Mouse (Mus musculus): ENCODE measurements around the gene Mog. TPM values are rescaled to one million over a fixed set of nuclear protein-coding genes. Genes with fewer than 3 reads are reported as not detected.

Mog gene
- total and polyA plus RNA-seq, 3 experiments, result 0.05 TPM; not detected in 2

GRCm38 (mm10) chr17:36970316-36970890 is 52.8 kb downstream of the Mog start:
- Histone ChIP-seq H3K4me1 (ENCODE audit: insufficient read depth, low read depth, low read length) (peaks cover 3% of the 10 kb centered on the region), H3K36me3 (replicated peaks) (peaks cover 4% of the 10 kb centered on the region)
- DNase-seq (ENCODE audit: low spot score), result no peak

GRCm38 (mm10) chr17:36966875-36967274 is 56.3 kb downstream of the Mog start:
- Histone ChIP-seq H3K9me3 (replicated peaks) (no peaks in the 10 kb centered on the region), H3K27me3 (ENCODE audit: insufficient read depth, low read length) (peaks cover 15% of the 10 kb centered on the region; the same call in 1 of the 2 replicates), H3K4me1 (ENCODE audit: insufficient read depth, low read depth, low read length) (no peaks in the 10 kb centered on the region; the same call in 1 of the 2 replicates), H3K4me3 (ENCODE audit: low read depth, low read length) (no peak overlapping the region), H3K36me3 (replicated peaks) (peaks cover 13% of the 10 kb centered on the region)
- no peak for TF ChIP-seq POLR2AphosphoS5 (IDR thresholded peaks at IDR 0.05; ENCODE audit: insufficient replicate concordance, low read depth, low read length)
- no peak for TF ChIP-seq CTCF (IDR thresholded peaks at IDR 0.05; ENCODE audit: low read depth, low read length)
- no peak for TF ChIP-seq GATA1 (IDR thresholded peaks at IDR 0.05; ENCODE audit: borderline replicate concordance, low read length)
- no peak for TF ChIP-seq GATA2 (IDR thresholded peaks at IDR 0.05; ENCODE audit: borderline replicate concordance, low read depth, low read length)
- TF ChIP-seq TAL1 (conservative IDR thresholded peaks at IDR 0.05; ENCODE audit: low read depth, low read length), result no peak
- DNase-seq (ENCODE audit: low spot score), result no peak
- no peak for ATAC-seq (ENCODE audit: extremely low read depth, insufficient number of reproducible peaks, low FRiP score, poor library complexity, severe bottlenecking)

More at GRCm38 (mm10) chr17:36970316-36970890, 52.8 kb downstream of the Mog start:
- no peaks in the 10 kb centered on the region for H3K9me3 ChIP-seq (replicated peaks)
- no peak for TF ChIP-seq GATA1 (IDR thresholded peaks at IDR 0.05; ENCODE audit: borderline replicate concordance, low read length)
- TF ChIP-seq TAL1 (conservative IDR thresholded peaks at IDR 0.05; ENCODE audit: low read depth, low read length), result no peak
- no peak for TF ChIP-seq CTCF (IDR thresholded peaks at IDR 0.05; ENCODE audit: low read depth, low read length)
- TF ChIP-seq GATA2 (IDR thresholded peaks at IDR 0.05; ENCODE audit: borderline replicate concordance, low read depth, low read length), result no peak
- no peak for TF ChIP-seq POLR2AphosphoS5 (IDR thresholded peaks at IDR 0.05; ENCODE audit: insufficient replicate concordance, low read depth, low read length)
- ATAC-seq (ENCODE audit: extremely low read depth, insufficient number of reproducible peaks, low FRiP score, poor library complexity, severe bottlenecking), result no peak
- H3K27me3 ChIP-seq (ENCODE audit: insufficient read depth, low read length), result peaks cover 15% of the 10 kb centered on the region; the same call in 1 of the 2 replicates
- H3K4me3 ChIP-seq (ENCODE audit: low read depth, low read length), result no peak overlapping the region

GRCm38 (mm10) chr17:36961125-36961524 is 62.1 kb downstream of the Mog start:
- no peak for DNase-seq (ENCODE audit: low spot score)
- no peaks in the 10 kb centered on the region for H3K27me3 ChIP-seq (ENCODE audit: insufficient read depth, low read length)

More at GRCm38 (mm10) chr17:36961125-36961524, 62.1 kb downstream of the Mog start:
- Histone ChIP-seq H3K4me1 (ENCODE audit: insufficient read depth, low read depth, low read length) (peaks cover 28% of the 10 kb centered on the region), H3K4me3 (ENCODE audit: low read depth, low read length) (no peak overlapping the region), H3K36me3 (replicated peaks) (peaks cover 27% of the 10 kb centered on the region), H3K9me3 (replicated peaks) (no peaks in the 10 kb centered on the region)
- no peak for ATAC-seq (ENCODE audit: extremely low read depth, insufficient number of reproducible peaks, low FRiP score, poor library complexity, severe bottlenecking)
- TF ChIP-seq GATA2 (IDR thresholded peaks at IDR 0.05; ENCODE audit: borderline replicate concordance, low read depth, low read length) (no peak), TAL1 (conservative IDR thresholded peaks at IDR 0.05; ENCODE audit: low read depth, low read length) (no peak), GATA1 (IDR thresholded peaks at IDR 0.05; ENCODE audit: borderline replicate concordance, low read length) (no peak), POLR2AphosphoS5 (IDR thresholded peaks at IDR 0.05; ENCODE audit: insufficient replicate concordance, low read depth, low read length) (no peak), CTCF (IDR thresholded peaks at IDR 0.05; ENCODE audit: low read depth, low read length) (no peak)

Other genes starting within 250 kb of the Mog start
Only the 20 nearest of the 25 such genes appear.
- gene Trim26, start 186.3 kb downstream of the Mog start, total RNA-seq (2014; fragmentation: Nextera tagmentation), result 31.8 and 39.7 TPM in 2 replicates
- 12.5 TPM in 2 replicates for gene Trim26, start 186.3 kb downstream of the Mog start, total RNA-seq (2017)
- 11.7 and 13.4 TPM in 2 replicates for gene Trim26, start 186.3 kb downstream of the Mog start, polyA plus RNA-seq (2012)
- not detected in 2 replicates for gene Trim15, start 156.2 kb downstream of the Mog start, total RNA-seq (2014; fragmentation: Nextera tagmentation)
- 0.22 TPM in 1 of 2 replicates, not detected in the other for gene Trim15, start 156.2 kb downstream of the Mog start, total RNA-seq (2017)
- gene Trim15, start 156.2 kb downstream of the Mog start, polyA plus RNA-seq (2012), result not detected in 2 replicates
- gene Trim10, start 153.8 kb downstream of the Mog start, total RNA-seq (2014; fragmentation: Nextera tagmentation), result 8.3 and 18.1 TPM in 2 replicates
- 16.2 and 17.5 TPM in 2 replicates for gene Trim10, start 153.8 kb downstream of the Mog start, total RNA-seq (2017)
- 2.7 and 6.1 TPM in 2 replicates for gene Trim10, start 153.8 kb downstream of the Mog start, polyA plus RNA-seq (2012)
- not detected in 2 replicates for gene Trim40, start 133.3 kb downstream of the Mog start, total RNA-seq (2014; fragmentation: Nextera tagmentation)
- 0.12 TPM in 1 of 2 replicates, not detected in the other for gene Trim40, start 133.3 kb downstream of the Mog start, total RNA-seq (2017)
- gene Trim40, start 133.3 kb downstream of the Mog start, polyA plus RNA-seq (2012), result not detected in 2 replicates
- gene Trim31, start 125.3 kb downstream of the Mog start, total RNA-seq (2014; fragmentation: Nextera tagmentation), result not detected in 2 replicates
- not detected in 2 replicates for gene Trim31, start 125.3 kb downstream of the Mog start, total RNA-seq (2017)
- gene Trim31, start 125.3 kb downstream of the Mog start, polyA plus RNA-seq (2012), result not detected in 2 replicates
- gene Rnf39, start 80.5 kb downstream of the Mog start, total RNA-seq (2014; fragmentation: Nextera tagmentation), result not detected in 2 replicates
- gene Rnf39, start 80.5 kb downstream of the Mog start, total RNA-seq (2017), result not detected in 2 replicates
- gene Rnf39, start 80.5 kb downstream of the Mog start, polyA plus RNA-seq (2012), result not detected in 2 replicates
- 113 and 130 TPM in 2 replicates for gene Ppp1r11, start 71.7 kb downstream of the Mog start, total RNA-seq (2014; fragmentation: Nextera tagmentation)
- gene Ppp1r11, start 71.7 kb downstream of the Mog start, total RNA-seq (2017), result 104 and 113 TPM in 2 replicates
- 247 and 300 TPM in 2 replicates for gene Ppp1r11, start 71.7 kb downstream of the Mog start, polyA plus RNA-seq (2012)
- 154 and 169 TPM in 2 replicates for gene Znrd1, start 64.8 kb downstream of the Mog start, total RNA-seq (2014; fragmentation: Nextera tagmentation)
- 123 and 127 TPM in 2 replicates for gene Znrd1, start 64.8 kb downstream of the Mog start, total RNA-seq (2017)
- 4.7 and 6.8 TPM in 2 replicates for gene Znrd1, start 64.8 kb downstream of the Mog start, polyA plus RNA-seq (2012)
- gene Znrd1as, start 64.8 kb downstream of the Mog start, total RNA-seq (2014; fragmentation: Nextera tagmentation), result 17.3 and 18.0 TPM in 2 replicates
- gene Znrd1as, start 64.8 kb downstream of the Mog start, total RNA-seq (2017), result 23.3 and 35.1 TPM in 2 replicates
- gene Znrd1as, start 64.8 kb downstream of the Mog start, polyA plus RNA-seq (2012), result 0.77 and 0.95 TPM in 2 replicates
- gene 2410137M14Rik, start 42.2 kb downstream of the Mog start, total RNA-seq (2014; fragmentation: Nextera tagmentation), result not detected in 2 replicates
- gene 2410137M14Rik, start 42.2 kb downstream of the Mog start, total RNA-seq (2017), result 0.16 TPM in 1 of 2 replicates, not detected in the other
- not detected in 2 replicates for gene 2410137M14Rik, start 42.2 kb downstream of the Mog start, polyA plus RNA-seq (2012)
- not detected in 2 replicates for gene H2-M5, start 33.9 kb downstream of the Mog start, total RNA-seq (2014; fragmentation: Nextera tagmentation)
- 0.11 TPM in 1 of 2 replicates, not detected in the other for gene H2-M5, start 33.9 kb downstream of the Mog start, total RNA-seq (2017)
- gene H2-M5, start 33.9 kb downstream of the Mog start, polyA plus RNA-seq (2012), result not detected in 2 replicates
- gene Zfp57, start 22.2 kb downstream of the Mog start, total RNA-seq (2014; fragmentation: Nextera tagmentation), result not detected in 2 replicates
- 0.35 and 0.44 TPM in 2 replicates for gene Zfp57, start 22.2 kb downstream of the Mog start, total RNA-seq (2017)
- gene Zfp57, start 22.2 kb downstream of the Mog start, polyA plus RNA-seq (2012), result not detected in 2 replicates
- 35.2 and 36.4 TPM in 2 replicates for gene Gabbr1, start 22.6 kb upstream of the Mog start, total RNA-seq (2014; fragmentation: Nextera tagmentation)
- gene Gabbr1, start 22.6 kb upstream of the Mog start, total RNA-seq (2017), result 11.7 and 12.4 TPM in 2 replicates
- 31.9 and 42.6 TPM in 2 replicates for gene Gabbr1, start 22.6 kb upstream of the Mog start, polyA plus RNA-seq (2012)
- not detected in 2 replicates for gene Olfr90, start 65.1 kb upstream of the Mog start, total RNA-seq (2014; fragmentation: Nextera tagmentation)
- gene Olfr90, start 65.1 kb upstream of the Mog start, total RNA-seq (2017), result 0.06 and 0.27 TPM in 2 replicates
- gene Olfr90, start 65.1 kb upstream of the Mog start, polyA plus RNA-seq (2012), result not detected in 2 replicates
- not detected in 2 replicates for gene Olfr91, start 74.9 kb upstream of the Mog start, total RNA-seq (2014; fragmentation: Nextera tagmentation)
- 0.05 and 0.06 TPM in 2 replicates for gene Olfr91, start 74.9 kb upstream of the Mog start, total RNA-seq (2017)
- not detected in 2 replicates for gene Olfr91, start 74.9 kb upstream of the Mog start, polyA plus RNA-seq (2012)
- not detected in 2 replicates for gene Olfr92, start 96.7 kb upstream of the Mog start, total RNA-seq (2014; fragmentation: Nextera tagmentation)
- not detected in 2 replicates for gene Olfr92, start 96.7 kb upstream of the Mog start, total RNA-seq (2017)
- not detected in 2 replicates for gene Olfr92, start 96.7 kb upstream of the Mog start, polyA plus RNA-seq (2012)
- not detected in 2 replicates for gene Olfr93, start 138.1 kb upstream of the Mog start, total RNA-seq (2014; fragmentation: Nextera tagmentation)
- gene Olfr93, start 138.1 kb upstream of the Mog start, total RNA-seq (2017), result 0.06 and 0.27 TPM in 2 replicates
- gene Olfr93, start 138.1 kb upstream of the Mog start, polyA plus RNA-seq (2012), result not detected in 2 replicates
- not detected in 2 replicates for gene Ubd, start 170.5 kb upstream of the Mog start, total RNA-seq (2014; fragmentation: Nextera tagmentation)
- gene Ubd, start 170.5 kb upstream of the Mog start, total RNA-seq (2017), result not detected in 2 replicates
- not detected in 2 replicates for gene Ubd, start 170.5 kb upstream of the Mog start, polyA plus RNA-seq (2012)
- not detected in 2 replicates for gene Olfr94, start 177.6 kb upstream of the Mog start, total RNA-seq (2014; fragmentation: Nextera tagmentation)
- 0.06 and 0.11 TPM in 2 replicates for gene Olfr94, start 177.6 kb upstream of the Mog start, total RNA-seq (2017)
- gene Olfr94, start 177.6 kb upstream of the Mog start, polyA plus RNA-seq (2012), result not detected in 2 replicates
- gene Olfr95, start 189.7 kb upstream of the Mog start, total RNA-seq (2014; fragmentation: Nextera tagmentation), result not detected in 2 replicates
- under 0.01 and 0.05 TPM in 2 replicates for gene Olfr95, start 189.7 kb upstream of the Mog start, total RNA-seq (2017)
- gene Olfr95, start 189.7 kb upstream of the Mog start, polyA plus RNA-seq (2012), result not detected in 2 replicates